Mouse (Mus musculus): ENCODE measurements around the gene Utp18.

Gene Utp18

DNA sequence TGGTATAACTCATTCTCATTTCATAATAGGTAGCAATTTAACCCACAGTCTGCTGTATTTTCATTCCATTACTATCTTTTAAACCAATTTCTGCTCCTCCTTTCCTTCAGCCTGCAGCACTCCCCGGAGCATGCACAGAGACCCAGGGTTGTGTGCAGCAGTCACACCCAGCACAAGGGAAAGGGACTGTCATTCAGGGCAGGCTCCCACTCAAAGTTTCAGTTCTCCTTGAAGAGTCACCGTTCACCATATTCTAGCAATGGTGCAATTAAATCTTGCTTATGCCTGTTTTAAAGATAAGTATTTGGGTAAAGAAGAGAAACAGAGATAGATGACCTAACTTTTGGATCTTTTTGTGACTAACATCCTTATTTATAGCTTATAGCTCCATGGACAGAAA lies 24.4 kb downstream of the Utp18 start:
- peak; percentile 10 for DNase-seq (ENCODE audit: low read depth, low spot score)
- Histone ChIP-seq H3K36me3 (ENCODE audit: control insufficient read depth, insufficient read depth, low read length, poor library complexity, severe bottlenecking) (peaks cover under 1% of the 10 kb centered on the region), H3K27me3 (ENCODE audit: control insufficient read depth, insufficient read depth, low read length, poor library complexity, severe bottlenecking) (no peaks in the 10 kb centered on the region)

DNA sequence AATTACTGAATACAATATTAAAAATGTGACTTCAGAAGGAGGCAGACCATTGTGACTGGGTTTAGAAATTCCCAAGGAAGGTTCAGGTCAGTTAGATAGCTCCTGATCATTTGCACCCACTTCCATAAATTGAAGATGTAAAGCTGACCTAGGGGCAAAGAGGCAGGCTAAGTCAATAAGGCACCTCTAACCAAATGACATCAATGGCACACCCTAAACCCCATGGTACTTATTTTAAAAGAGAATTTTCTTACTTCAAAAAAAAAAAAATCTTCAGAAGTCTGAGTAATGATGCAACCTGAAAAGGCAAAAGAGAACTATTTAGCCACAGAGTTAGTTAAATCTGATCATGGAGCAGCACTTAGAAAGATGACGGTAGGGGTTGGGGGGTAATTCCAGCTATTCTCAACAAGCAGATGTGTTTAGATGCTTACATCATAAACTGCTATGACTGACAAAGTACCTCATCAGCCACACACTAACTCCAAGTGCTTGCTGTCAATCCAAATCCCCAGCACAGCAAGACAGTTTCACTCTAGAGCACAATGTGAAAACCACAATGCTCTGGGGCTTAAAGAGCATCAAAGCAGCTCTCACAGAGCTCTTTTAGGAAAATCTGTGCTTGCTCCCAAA lies 24.9 kb downstream of the Utp18 start:
- Histone ChIP-seq H3K27me3 (ENCODE audit: control insufficient read depth, insufficient read depth, low read length, poor library complexity, severe bottlenecking) (no peaks in the 10 kb centered on the region), H3K36me3 (ENCODE audit: control insufficient read depth, insufficient read depth, low read length, poor library complexity, severe bottlenecking) (no peaks in the 10 kb centered on the region)
- no peak for DNase-seq (ENCODE audit: low read depth, low spot score)

GRCm38 (mm10) chr11:93856284-93856955 lies 29.1 kb downstream of the Utp18 start:
- Histone ChIP-seq H3K27me3 (ENCODE audit: control insufficient read depth, insufficient read depth, low read length, poor library complexity, severe bottlenecking) (no peaks in the 10 kb centered on the region), H3K36me3 (ENCODE audit: control insufficient read depth, insufficient read depth, low read length, poor library complexity, severe bottlenecking) (no peaks in the 10 kb centered on the region)
- DNase-seq (ENCODE audit: low read depth, low spot score) = peak; percentile 66

- no peak for DNase-seq (ENCODE audit: low read depth, low spot score)
- Histone ChIP-seq H3K36me3 (ENCODE audit: control insufficient read depth, insufficient read depth, low read length, poor library complexity, severe bottlenecking) (no peaks in the 10 kb centered on the region), H3K27me3 (ENCODE audit: control insufficient read depth, insufficient read depth, low read length, poor library complexity, severe bottlenecking) (no peaks in the 10 kb centered on the region)
Observed at GRCm38 (mm10) chr11:93852546-93852945, 33.0 kb downstream of the Utp18 start.

GRCm38 (mm10) chr11:93847342-93847741 lies 38.2 kb downstream of the Utp18 start:
- Histone ChIP-seq H3K36me3 (ENCODE audit: control insufficient read depth, insufficient read depth, low read length, poor library complexity, severe bottlenecking) (no peaks in the 10 kb centered on the region), H3K27me3 (ENCODE audit: control insufficient read depth, insufficient read depth, low read length, poor library complexity, severe bottlenecking) (no peaks in the 10 kb centered on the region)
- no peak for DNase-seq (ENCODE audit: low read depth, low spot score)

GRCm38 (mm10) chr11:93835800-93836199 lies 49.8 kb downstream of the Utp18 start:
- Histone ChIP-seq H3K27me3 (ENCODE audit: control insufficient read depth, insufficient read depth, low read length, poor library complexity, severe bottlenecking) (no peaks in the 10 kb centered on the region), H3K36me3 (ENCODE audit: control insufficient read depth, insufficient read depth, low read length, poor library complexity, severe bottlenecking) (no peaks in the 10 kb centered on the region)
- DNase-seq (ENCODE audit: low read depth, low spot score) = no peak

- Histone ChIP-seq H3K36me3 (ENCODE audit: control insufficient read depth, insufficient read depth, low read length, poor library complexity, severe bottlenecking) (no peaks in the 10 kb centered on the region), H3K27me3 (ENCODE audit: control insufficient read depth, insufficient read depth, low read length, poor library complexity, severe bottlenecking) (no peaks in the 10 kb centered on the region)
- DNase-seq (ENCODE audit: low read depth, low spot score) = no peak
Observed at GRCm38 (mm10) chr11:93829971-93830370, 55.6 kb downstream of the Utp18 start.

GRCm38 (mm10) chr11:93829327-93829679 lies 56.3 kb downstream of the Utp18 start:
- H3K36me3 ChIP-seq (ENCODE audit: control insufficient read depth, insufficient read depth, low read length, poor library complexity, severe bottlenecking) = no peaks in the 10 kb centered on the region

DNA sequence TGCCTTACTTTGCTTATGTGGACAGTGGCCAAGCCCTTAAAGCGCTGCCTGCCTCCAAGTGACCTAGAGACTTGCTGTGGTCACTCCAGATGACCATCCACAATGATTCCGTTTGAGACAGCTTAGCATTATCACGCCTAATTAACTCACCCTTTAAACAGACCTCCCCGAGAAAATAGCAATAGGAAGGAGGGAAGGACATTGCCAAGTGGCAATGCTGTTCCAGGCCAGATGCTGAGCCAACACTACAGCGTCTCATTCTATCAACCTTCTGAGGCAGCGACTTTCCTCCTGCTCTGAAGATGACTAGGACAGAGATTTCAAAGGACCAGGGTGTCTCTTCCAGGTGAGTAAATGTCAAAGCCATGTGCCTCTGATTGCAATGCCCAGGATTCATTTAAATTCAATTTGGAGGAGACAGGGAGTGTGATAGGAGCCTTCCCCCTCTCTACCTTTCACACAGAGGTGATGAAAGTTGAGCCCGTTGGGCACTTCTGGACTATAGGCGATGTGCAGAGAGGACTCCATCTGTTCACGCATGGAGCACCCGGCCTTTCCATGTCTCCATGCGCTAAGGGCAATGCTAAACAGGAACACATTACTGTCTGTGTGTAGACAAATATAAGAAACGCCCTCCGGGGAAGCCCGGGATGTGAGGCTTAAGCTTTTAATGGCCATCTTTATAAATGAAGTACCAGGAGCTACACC lies 56.8 kb downstream of the Utp18 start:
- Histone ChIP-seq H3K36me3 (ENCODE audit: control insufficient read depth, insufficient read depth, low read length, poor library complexity, severe bottlenecking) (no peaks in the 10 kb centered on the region), H3K27me3 (ENCODE audit: control insufficient read depth, insufficient read depth, low read length, poor library complexity, severe bottlenecking) (no peaks in the 10 kb centered on the region)
- DNase-seq (ENCODE audit: low read depth, low spot score) = no peak

More at GRCm38 (mm10) chr11:93829327-93829679, 56.3 kb downstream of the Utp18 start:
- no peaks in the 10 kb centered on the region for H3K27me3 ChIP-seq (ENCODE audit: control insufficient read depth, insufficient read depth, low read length, poor library complexity, severe bottlenecking)
- DNase-seq (ENCODE audit: low read depth, low spot score) = no peak

- H3K27me3 ChIP-seq (ENCODE audit: control insufficient read depth, insufficient read depth, low read length, poor library complexity, severe bottlenecking) = no peaks in the 10 kb centered on the region
- DNase-seq (ENCODE audit: low read depth, low spot score) = no peak
- no peaks in the 10 kb centered on the region for H3K36me3 ChIP-seq (ENCODE audit: control insufficient read depth, insufficient read depth, low read length, poor library complexity, severe bottlenecking)
Observed at GRCm38 (mm10) chr11:93822261-93822660, 63.3 kb downstream of the Utp18 start.

DNA sequence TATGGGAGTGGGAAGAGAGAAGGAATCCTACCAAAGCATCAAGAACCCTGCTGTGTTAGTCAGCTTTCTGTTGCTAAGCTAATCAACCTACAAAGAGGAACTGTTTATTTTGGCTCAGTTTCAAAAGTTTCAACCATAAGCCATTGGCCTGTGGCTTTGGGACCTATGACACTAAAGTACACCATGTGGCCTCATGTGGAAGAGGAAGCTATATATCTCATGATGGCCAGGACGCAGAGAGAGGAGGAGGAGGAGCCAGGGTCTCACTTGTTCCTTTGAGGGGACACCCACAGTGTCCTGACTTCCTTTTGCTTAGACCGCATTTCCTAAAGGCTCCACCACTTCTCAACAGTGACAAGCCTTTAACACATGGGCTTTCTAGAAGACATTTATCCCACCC lies 64.0 kb downstream of the Utp18 start:
- H3K36me3 ChIP-seq (ENCODE audit: control insufficient read depth, insufficient read depth, low read length, poor library complexity, severe bottlenecking) = no peaks in the 10 kb centered on the region
- peak; percentile 31 for DNase-seq (ENCODE audit: low read depth, low spot score)
- no peaks in the 10 kb centered on the region for H3K27me3 ChIP-seq (ENCODE audit: control insufficient read depth, insufficient read depth, low read length, poor library complexity, severe bottlenecking)

- Histone ChIP-seq H3K36me3 (ENCODE audit: control insufficient read depth, insufficient read depth, low read length, poor library complexity, severe bottlenecking) (no peaks in the 10 kb centered on the region), H3K27me3 (ENCODE audit: control insufficient read depth, insufficient read depth, low read length, poor library complexity, severe bottlenecking) (no peaks in the 10 kb centered on the region)
- DNase-seq (ENCODE audit: low read depth, low spot score) = no peak
Observed at GRCm38 (mm10) chr11:93817966-93818738, 67.4 kb downstream of the Utp18 start.

- no peak for DNase-seq (ENCODE audit: low read depth, low spot score)
- no peaks in the 10 kb centered on the region for H3K27me3 ChIP-seq (ENCODE audit: control insufficient read depth, insufficient read depth, low read length, poor library complexity, severe bottlenecking)
- H3K36me3 ChIP-seq (ENCODE audit: control insufficient read depth, insufficient read depth, low read length, poor library complexity, severe bottlenecking) = no peaks in the 10 kb centered on the region
Observed at GRCm38 (mm10) chr11:93812955-93813354, 72.6 kb downstream of the Utp18 start.

- DNase-seq (ENCODE audit: low read depth, low spot score) = peak; percentile 10
- Histone ChIP-seq H3K36me3 (ENCODE audit: control insufficient read depth, insufficient read depth, low read length, poor library complexity, severe bottlenecking) (no peaks in the 10 kb centered on the region), H3K27me3 (ENCODE audit: control insufficient read depth, insufficient read depth, low read length, poor library complexity, severe bottlenecking) (no peaks in the 10 kb centered on the region)
Observed at GRCm38 (mm10) chr11:93812125-93812868, 73.3 kb downstream of the Utp18 start.
